Mouse (Mus musculus) bone marrow macrophage, adult 2 months (primary cell): ENCODE measurements around the gene Cmtm4.

Experiments used
- CTCF ChIP-seq: IDR thresholded peaks from 2 replicates; pipeline ENCODE4 v1.5.1; 2012; ENCODE audit warnings: low read depth, mild to moderate bottlenecking, low read length, moderate library complexity
- POLR2A ChIP-seq: IDR thresholded peaks from 2 replicates; pipeline ENCODE4 v1.6.1; 2012; ENCODE audit warnings: mild to moderate bottlenecking, low read depth, low read length, borderline replicate concordance

DNA sequence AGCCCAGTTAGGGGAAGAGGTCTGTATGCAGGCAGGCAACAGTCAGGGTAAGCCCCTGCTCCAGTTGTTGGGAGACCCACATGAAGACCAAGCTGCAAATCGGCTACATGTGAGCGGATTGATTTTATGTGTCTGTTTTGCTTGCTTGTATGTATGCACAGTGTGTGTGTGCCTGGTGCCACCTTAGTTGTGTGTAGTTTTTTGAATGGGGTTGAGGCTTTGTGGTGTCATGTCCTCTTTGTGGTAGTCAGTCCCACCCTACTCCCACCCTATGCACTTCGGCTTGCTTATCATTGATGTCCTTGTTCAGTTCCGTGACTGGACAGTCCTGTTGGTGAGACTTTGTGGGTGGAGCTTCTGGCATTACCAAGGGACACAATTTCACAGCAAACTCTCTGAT lies 18.2 kb upstream of the Cmtm4 start:
- TF ChIP-seq CTCF = no peak
- no peak for TF ChIP-seq POLR2A
